Mouse (Mus musculus) heart, postnatal 0 days (tissue): ENCODE data around the gene Prkn. TPM values are rescaled to one million over a fixed set of nuclear protein-coding genes. Genes with fewer than 3 reads are reported as not detected.

ENCODE experiments used
- ATAC-seq: fragments of 200-750 bp; cut with Nextera tagmentation; 2 replicates; pipeline ENCODE4 v1.8.0; 2017; ENCODE audit warnings: low read depth, moderate number of reproducible peaks, moderate library complexity; ENCODE audit not compliant: insufficient read depth
- DNase-seq: peaks from one replicate; pipeline ENCODE4 v3.0.0-alpha.2; 2016; ENCODE audit warnings: low spot score
- H3K27ac ChIP-seq: fragments of 300-500 bp; sonication (generic); 2 replicates; pipeline ENCODE4 v1.5.1; 2014; ENCODE audit warnings: low read depth, mild to moderate bottlenecking
- H3K27me3 ChIP-seq: fragments of 300-500 bp; sonication (generic); 2 replicates; pipeline ENCODE4 v1.6.1; 2014; ENCODE audit warnings: low read length, mixed read lengths; ENCODE audit not compliant: control insufficient read depth, insufficient read depth
- H3K36me3 ChIP-seq: fragments of 300-500 bp; sonication (generic); replicated peaks from 2 replicates; pipeline ENCODE4 v1.6.1; 2014; ENCODE audit warnings: low read length, mixed read lengths; ENCODE audit not compliant: control insufficient read depth, insufficient read depth
- H3K4me1 ChIP-seq: fragments of 300-500 bp; sonication (generic); 2 replicates; pipeline ENCODE4 v1.6.1; 2014; ENCODE audit warnings: antibody characterized with exemption; ENCODE audit not compliant: control insufficient read depth, insufficient read depth
- H3K4me2 ChIP-seq: fragments of 300-500 bp; sonication (generic); 2 replicates; pipeline ENCODE4 v1.6.1; 2014; ENCODE audit warnings: low read depth, mild to moderate bottlenecking, low read length, moderate library complexity
- H3K4me3 ChIP-seq: fragments of 300-500 bp; sonication (generic); 2 replicates; pipeline ENCODE4 v1.5.1; 2014; ENCODE audit warnings: low read depth, low read length
- H3K9ac ChIP-seq: fragments of 300-500 bp; sonication (generic); replicated peaks from 2 replicates; pipeline ENCODE4 v1.6.1; 2014; ENCODE audit warnings: low read depth, low read length, mixed read lengths
- H3K9me3 ChIP-seq: fragments of 300-500 bp; sonication (generic); replicated peaks from 2 replicates; pipeline ENCODE4 v1.6.1; 2016; ENCODE audit warnings: low read length; ENCODE audit not compliant: control insufficient read depth
- CTCF ChIP-seq: IDR thresholded peaks from 2 replicates; pipeline ENCODE4 v1.5.1; 2016; ENCODE audit warnings: antibody characterized with exemption, control low read depth, low read depth
- EP300 ChIP-seq: IDR thresholded peaks from 2 replicates; pipeline ENCODE4 v1.6.1; 2016; ENCODE audit warnings: antibody characterized with exemption, low read depth
- WGBS: fragments of 180-500 bp; shearing (Covaris S2); extraction: QIAGEN DNeasy Blood & Tissue Kit; methylation state at CpG from one replicate; pipeline ENCODE4 v1.1.7; 2014; 5-methylcytosine and 5-hydroxymethylcytosine counted together
- polyA plus RNA-seq: library from polyadenylated mRNA; unstranded; fragments of >200 nt; fragmentation: Nextera tagmentation; extraction: Ambion mirVana; gene quantifications from 2 replicates; pipeline ENCODE4 v1.2.1, GENCODE M21; 2015
- total RNA-seq: library from RNA; depleted of rRNA; stranded (reverse); fragments of >200 nt; gene quantifications from 2 replicates; pipeline ENCODE4 v1.2.3, GENCODE M21; 2014; ENCODE audit warnings: low replicate concordance

Gene Prkn
- total and polyA plus RNA-seq, 2 experiments from 2014 or later: 4.5 to 14.2 TPM

DNA sequence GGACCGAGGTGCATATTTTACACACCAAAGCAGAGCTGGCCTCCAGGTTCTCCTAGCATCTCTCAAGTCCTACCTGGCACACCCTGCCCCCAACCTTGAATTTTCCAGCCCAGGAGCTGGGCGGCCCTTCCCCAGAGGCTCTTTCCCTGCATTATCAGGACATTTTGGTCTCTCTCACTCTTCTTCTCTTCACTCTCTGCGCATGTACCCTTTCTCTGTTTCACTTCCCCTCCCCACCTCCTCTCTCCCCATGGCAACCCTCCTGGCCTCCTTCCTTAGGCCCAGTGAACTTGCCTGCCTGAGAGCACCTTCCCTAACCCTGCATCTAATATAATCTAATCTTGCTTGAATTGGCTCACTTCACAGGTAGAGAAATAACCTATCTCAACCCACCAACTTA lies 996.9 kb downstream of the Prkn start:
- Histone ChIP-seq H3K27ac (no peak overlapping the region), H3K4me2 (no peak overlapping the region), H3K27me3 (no peaks in the 10 kb centered on the region), H3K9me3 (no peaks in the 10 kb centered on the region), H3K9ac (no peak overlapping the region), H3K36me3 (no peaks in the 10 kb centered on the region), H3K4me3 (no peak overlapping the region), H3K4me1 (no peaks in the 10 kb centered on the region)
- ATAC-seq (no peak), DNase-seq (no peak)
- 74% methylated on average over 3 of the region's 3 CpGs for WGBS
- TF ChIP-seq CTCF (no peak), EP300 (no peak)

DNA sequence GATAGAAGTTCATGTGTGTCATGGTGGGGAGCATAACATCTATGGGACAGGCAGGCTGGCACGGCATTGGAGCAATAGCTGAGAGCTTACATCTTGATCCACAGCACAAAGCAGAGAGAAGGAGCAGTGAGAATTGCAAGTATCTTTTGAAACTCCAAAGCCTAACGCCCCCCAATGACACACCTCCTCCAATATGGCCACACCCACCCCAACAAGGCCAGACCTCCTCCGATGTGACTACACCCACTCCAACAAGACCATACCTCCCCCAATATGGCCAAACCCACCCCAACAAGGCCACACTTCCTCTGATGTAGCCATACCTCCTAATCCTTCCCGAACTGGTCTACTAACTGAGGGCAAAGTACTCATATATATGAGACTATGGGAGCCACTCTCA lies 1004.3 kb downstream of the Prkn start:
- TF ChIP-seq EP300 (no peak), CTCF (no peak)
- H3K9ac ChIP-seq: no peak overlapping the region
- no peaks in the 10 kb centered on the region for H3K36me3 ChIP-seq
- H3K4me3 ChIP-seq: no peak overlapping the region
- H3K4me2 ChIP-seq: no peak overlapping the region
- 91% methylated on average over 4 of the region's 4 CpGs for WGBS
- H3K9me3 ChIP-seq: no peaks in the 10 kb centered on the region
- H3K27ac ChIP-seq: no peak overlapping the region
- ATAC-seq (no peak), DNase-seq (no peak)
- no peaks in the 10 kb centered on the region for H3K27me3 ChIP-seq
- H3K4me1 ChIP-seq: no peaks in the 10 kb centered on the region

- Histone ChIP-seq H3K36me3 (no peaks in the 10 kb centered on the region), H3K27me3 (no peaks in the 10 kb centered on the region), H3K9ac (no peak overlapping the region), H3K4me2 (no peak overlapping the region), H3K4me1 (no peaks in the 10 kb centered on the region), H3K9me3 (no peaks in the 10 kb centered on the region), H3K27ac (no peak overlapping the region), H3K4me3 (no peak overlapping the region)
- TF ChIP-seq CTCF (no peak), EP300 (no peak)
- WGBS: 72% methylated on average over 3 of the region's 3 CpGs
- DNase-seq (no peak), ATAC-seq (no peak)
Measured at GRCm38 (mm10) chr17:11844989-11845388, 1004.8 kb downstream of the Prkn start.

DNA sequence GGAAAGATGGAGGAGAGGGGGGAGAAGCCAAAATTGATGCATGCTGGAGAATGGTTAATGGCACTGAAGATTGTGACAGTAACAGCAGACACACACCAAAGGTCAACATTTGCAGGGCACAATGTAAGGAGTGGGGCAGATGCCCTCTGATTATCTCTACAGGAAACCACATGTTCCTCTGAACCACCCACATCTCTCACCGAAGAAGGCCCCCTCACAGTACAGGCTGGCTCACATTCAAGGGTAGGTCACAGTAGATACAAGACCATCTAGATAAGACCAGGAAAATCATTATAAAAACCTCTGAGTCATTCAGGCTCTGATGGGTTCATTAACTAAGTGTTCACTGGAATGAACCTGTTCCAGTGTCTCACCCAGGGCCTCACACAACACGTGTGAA lies 1005.3 kb downstream of the Prkn start:
- no peaks in the 10 kb centered on the region for H3K4me1 ChIP-seq
- TF ChIP-seq CTCF: no peak
- TF ChIP-seq EP300: no peak
- no peak overlapping the region for H3K4me3 ChIP-seq
- DNase-seq (no peak), ATAC-seq (no peak)
- 33% methylated on average over 2 of the region's 2 CpGs for WGBS
- no peaks in the 10 kb centered on the region for H3K9me3 ChIP-seq
- no peaks in the 10 kb centered on the region for H3K27me3 ChIP-seq
- H3K27ac ChIP-seq: no peak overlapping the region
- no peak overlapping the region for H3K4me2 ChIP-seq
- H3K36me3 ChIP-seq: no peaks in the 10 kb centered on the region
- H3K9ac ChIP-seq: no peak overlapping the region

- TF ChIP-seq CTCF (no peak), EP300 (no peak)
- Histone ChIP-seq H3K4me1 (no peaks in the 10 kb centered on the region), H3K27ac (no peak overlapping the region), H3K4me3 (no peak overlapping the region), H3K27me3 (no peaks in the 10 kb centered on the region), H3K9me3 (no peaks in the 10 kb centered on the region), H3K4me2 (no peak overlapping the region), H3K36me3 (no peaks in the 10 kb centered on the region), H3K9ac (no peak overlapping the region)
- 83% methylated on average over 10 of the region's 10 CpGs for WGBS
- no peak for ATAC-seq
- no peak for DNase-seq
Measured at GRCm38 (mm10) chr17:11854571-11854970, 1014.4 kb downstream of the Prkn start.

DNA sequence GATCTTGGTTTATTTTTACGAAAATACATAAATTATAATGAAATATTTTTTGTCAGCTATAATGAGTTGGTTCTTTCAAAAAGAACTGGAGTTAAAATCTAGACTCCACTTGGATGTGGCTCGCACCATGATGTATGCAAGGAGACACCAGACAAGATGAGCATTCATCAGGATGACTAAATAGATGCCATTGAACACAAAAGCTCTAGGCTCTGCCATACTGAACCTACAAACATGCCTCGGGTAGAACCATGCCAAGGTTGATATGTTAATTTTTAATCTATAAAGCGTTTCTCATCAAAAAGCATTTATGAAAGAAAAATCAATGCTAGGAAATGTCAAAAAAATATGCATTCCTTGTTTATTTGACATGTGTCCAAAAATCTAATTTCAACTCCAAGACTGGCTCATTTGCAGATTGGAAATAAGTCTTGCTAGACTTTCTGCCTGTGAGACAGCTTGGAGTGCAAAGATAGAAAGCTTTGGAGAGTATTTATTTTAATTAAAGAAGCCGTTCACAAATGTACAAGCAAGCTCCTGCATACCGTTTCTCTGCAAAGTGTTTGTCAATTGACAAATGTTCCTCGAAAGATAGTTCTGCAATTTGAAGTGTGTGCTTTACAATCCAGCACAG lies 1018.7 kb downstream of the Prkn start:
- DNase-seq (no peak), ATAC-seq (no peak)
- TF ChIP-seq EP300 (no peak), CTCF (no peak)
- Histone ChIP-seq H3K27ac (no peak overlapping the region), H3K4me2 (no peak overlapping the region), H3K9me3 (no peaks in the 10 kb centered on the region), H3K9ac (no peak overlapping the region), H3K27me3 (no peaks in the 10 kb centered on the region), H3K36me3 (no peaks in the 10 kb centered on the region), H3K4me1 (no peaks in the 10 kb centered on the region), H3K4me3 (no peak overlapping the region)
- WGBS: 80% methylated on average over 7 of the region's 7 CpGs
